In genomic region chr9:33681129-33681528, GRCm38 (mm10) we compare ENCODE assay signal across 13 mouse cellular contexts.
DNase-seq lines count a peak whose midpoint lies in the region; ATAC-seq and TF ChIP-seq lines count a peak whose summit lies in the region.
"Had no signal": no experiment of that assay in that cellular context is flagged by ENCODE, and none has a peak within 500 bp of the region (broad histone marks: within the 10 kb centered on the region; RNA-seq: fewer than 3 reads in every experiment).

No protein-coding gene starts in this region.

- ATAC-seq in lung, postnatal 0 days, result no peak
- ATAC-seq in megakaryocyte, adult 5-6 weeks (ENCODE audit: poor library complexity, severe bottlenecking), result no peak

- H3K4me2 ChIP-seq in lung, postnatal 0 days (replicated peaks; ENCODE audit: low read depth, low read length), result no peak overlapping the region
- H3K4me2 ChIP-seq: hindbrain, embryonic 15.5 days; liver, embryonic 15.5 days had no signal

- H3K9me3 ChIP-seq in lung, postnatal 0 days (ENCODE audit: low read length), result no peaks in the 10 kb centered on the region
- H3K9me3 ChIP-seq: hindbrain, embryonic 15.5 days; liver, embryonic 15.5 days had no signal

- H3K36me3 ChIP-seq in lung, postnatal 0 days (ENCODE audit: insufficient read depth, low read length), result no peaks in the 10 kb centered on the region
- H3K36me3 ChIP-seq: hindbrain, embryonic 15.5 days; liver, embryonic 15.5 days had no signal

- H3K9ac ChIP-seq in lung, postnatal 0 days (replicated peaks; ENCODE audit: low read depth), result no peak overlapping the region
- H3K9ac ChIP-seq: hindbrain, embryonic 15.5 days; liver, embryonic 15.5 days had no signal

- peak; percentile 4 for DNase-seq in lung, postnatal 14 days
- DNase-seq in lung, postnatal 0 days (ENCODE audit: low spot score), result no peak
- DNase-seq in cerebellum, adult 2 months, result peak; percentile 45 to 87
- peak; percentile 13 to 26 for DNase-seq in heart, postnatal 10 days
- peak; percentile 36 to 55 for DNase-seq in right cerebral cortex, postnatal 10 days (ENCODE audit: low spot score in 2 of 2)
- no peak for DNase-seq in spleen, adult 12 weeks (ENCODE audit: low spot score)
- DNase-seq: adrenal gland, adult 2 months; thymus, postnatal 14 days had no signal

- no peak for TF ChIP-seq EP300 in lung, postnatal 0 days (IDR thresholded peaks at IDR 0.05)

- H3K27me3 ChIP-seq in lung, postnatal 0 days (replicated peaks; ENCODE audit: insufficient read depth, low read length), result no peaks in the 10 kb centered on the region
- H3K27me3 ChIP-seq in cerebellum, adult 2 months (ENCODE audit: control insufficient read depth, insufficient read depth, low read length), result no peaks in the 10 kb centered on the region
- H3K27me3 ChIP-seq: hindbrain, embryonic 15.5 days; liver, embryonic 15.5 days had no signal

- WGBS in lung, postnatal 0 days, result 43% methylated on average over 1 of the region's 1 CpGs
- 5% methylated on average over 1 of the region's 1 CpGs for WGBS in cerebellum, adult 2 months

- H3K4me3 ChIP-seq in lung, postnatal 0 days (ENCODE audit: low read depth, low read length), result no peak overlapping the region
- no peak overlapping the region for H3K4me3 ChIP-seq in cerebellum, adult 2 months (replicated peaks; ENCODE audit: insufficient read depth, low read depth, low read length)
- H3K4me3 ChIP-seq: hindbrain, embryonic 15.5 days; layer of hippocampus, adult 2 months; liver, embryonic 15.5 days; myocyte had no signal

- TF ChIP-seq CTCF in lung, postnatal 0 days (IDR thresholded peaks at IDR 0.05), result no peak
- no peak for TF ChIP-seq CTCF in cerebellum, adult 2 months (IDR thresholded peaks at IDR 0.05; ENCODE audit: borderline replicate concordance, insufficient read depth, low read depth, low read length)

- TF ChIP-seq POLR2A in cerebellum, adult 2 months (IDR thresholded peaks at IDR 0.05; ENCODE audit: borderline replicate concordance, insufficient read depth, low read length), result no peak

- intact Hi-C loops in heart, postnatal 10 days (cut with DNase I), result no loop called here

- H3K4me1 ChIP-seq in lung, postnatal 0 days (ENCODE audit: insufficient read depth, low read depth, low read length), result no peaks in the 10 kb centered on the region
- no peaks in the 10 kb centered on the region; the same call in 1 of the 2 replicates for H3K4me1 ChIP-seq in cerebellum, adult 2 months (ENCODE audit: control insufficient read depth, insufficient read depth, low read length)
- H3K4me1 ChIP-seq: hindbrain, embryonic 15.5 days; liver, embryonic 15.5 days had no signal

- H3K27ac ChIP-seq in lung, postnatal 0 days (ENCODE audit: low read length), result no peak overlapping the region
- H3K27ac ChIP-seq in cerebellum, adult 2 months (ENCODE audit: insufficient read depth, low read length), result no peak overlapping the region
- H3K27ac ChIP-seq: hindbrain, embryonic 15.5 days; layer of hippocampus, adult 2 months; liver, embryonic 15.5 days had no signal

Comparison
In these comparisons a context has a peak if more than half of its experiments do, and no peak if none do; other contexts are left out.
1. DNase-seq: peak in lung, postnatal 14 days (single experiment), cerebellum, adult 2 months (2 of 2), heart, postnatal 10 days (2 of 2) and right cerebral cortex, postnatal 10 days (2 of 2); none in lung, postnatal 0 days (single experiment) and spleen, adult 12 weeks (single experiment).